ENCODE assay signal across 13 mouse cellular contexts in genomic region chr13:15556646-15557098, GRCm38 (mm10).
DNase-seq lines count a peak whose midpoint lies in the region; ATAC-seq and TF ChIP-seq lines count a peak whose summit lies in the region.
"Had no signal": no experiment of that assay in that cellular context is flagged by ENCODE, and none has a peak within 500 bp of the region (broad histone marks: within the 10 kb centered on the region; RNA-seq: fewer than 3 reads in every experiment).

No protein-coding gene starts in this region.

- no peak overlapping the region for H3K27ac ChIP-seq in intestine, postnatal 0 days (ENCODE audit: low read depth, low read length)
- no peak overlapping the region for H3K27ac ChIP-seq in intestine, embryonic 16.5 days (ENCODE audit: low read length)
- H3K27ac ChIP-seq in forebrain, embryonic 15.5 days (replicated peaks), result peak overlapping the region; percentile 58
- peak overlapping the region; percentile 7; the same call in 1 of the 2 replicates for H3K27ac ChIP-seq in midbrain, embryonic 11.5 days (ENCODE audit: low read depth, low read length)
- H3K27ac ChIP-seq: macrophage had no signal

- DNase-seq in R1 (ENCODE audit: low read depth, low spot score), result peak; percentile 7
- no peak for DNase-seq in midbrain, embryonic 11.5 days (ENCODE audit: low spot score, missing footprints)
- no peak for DNase-seq in ovary, postnatal 14 days (ENCODE audit: low spot score)
- no peak for DNase-seq in urinary bladder, postnatal 25 days (ENCODE audit: low spot score)
- no peak for DNase-seq in cerebellum, adult 11-12 months
- DNase-seq: cerebellum, adult 9-11 months; thymus, postnatal 36 days had no signal

- 51% methylated on average over 2 of the region's 2 CpGs for WGBS in intestine, postnatal 0 days
- 56% methylated on average over 2 of the region's 2 CpGs for WGBS in intestine, embryonic 16.5 days
- WGBS in forebrain, embryonic 15.5 days, result 2% methylated on average over 2 of the region's 2 CpGs
- WGBS in midbrain, embryonic 11.5 days, result 8% methylated on average over 2 of the region's 2 CpGs

- ATAC-seq in intestine, postnatal 0 days, result no peak
- no peak for ATAC-seq in intestine, embryonic 16.5 days
- ATAC-seq in forebrain, embryonic 15.5 days (replicated peaks), result peak; percentile 85
- ATAC-seq in midbrain, embryonic 11.5 days (ENCODE audit: low FRiP score), result peak; percentile 85
- ATAC-seq: inflammation-experienced regulatory T-cells, adult 6 months had no signal

- no peaks in the 10 kb centered on the region for H3K36me3 ChIP-seq in intestine, postnatal 0 days (ENCODE audit: control insufficient read depth, insufficient read depth)
- no peaks in the 10 kb centered on the region for H3K36me3 ChIP-seq in intestine, embryonic 16.5 days (ENCODE audit: control insufficient read depth, insufficient read depth, low read length)
- no peaks in the 10 kb centered on the region for H3K36me3 ChIP-seq in forebrain, embryonic 15.5 days
- H3K36me3 ChIP-seq in midbrain, embryonic 11.5 days (ENCODE audit: control insufficient read depth, insufficient read depth, low read length), result no peaks in the 10 kb centered on the region

- TF ChIP-seq CTCF in intestine, postnatal 0 days (IDR thresholded peaks at IDR 0.05; ENCODE audit: low read depth), result peak; percentile 49

- no peak overlapping the region for H3K9ac ChIP-seq in intestine, postnatal 0 days (ENCODE audit: low read depth, low read length)
- H3K9ac ChIP-seq in intestine, embryonic 16.5 days (ENCODE audit: low read depth, low read length), result no peak overlapping the region
- H3K9ac ChIP-seq in forebrain, embryonic 15.5 days (replicated peaks), result no peak overlapping the region
- no peak overlapping the region for H3K9ac ChIP-seq in midbrain, embryonic 11.5 days (ENCODE audit: low read length)

- H3K9me3 ChIP-seq in intestine, postnatal 0 days (ENCODE audit: control insufficient read depth), result no peaks in the 10 kb centered on the region
- no peaks in the 10 kb centered on the region for H3K9me3 ChIP-seq in intestine, embryonic 16.5 days (ENCODE audit: control insufficient read depth, low read length)
- H3K9me3 ChIP-seq in forebrain, embryonic 15.5 days, result no peaks in the 10 kb centered on the region
- H3K9me3 ChIP-seq in midbrain, embryonic 11.5 days (ENCODE audit: control insufficient read depth, low read length), result no peaks in the 10 kb centered on the region

- no peak overlapping the region for H3K4me3 ChIP-seq in intestine, postnatal 0 days (ENCODE audit: low read depth, low read length)
- no peak overlapping the region for H3K4me3 ChIP-seq in intestine, embryonic 16.5 days (ENCODE audit: low read length)
- no peak overlapping the region for H3K4me3 ChIP-seq in forebrain, embryonic 15.5 days
- no peak overlapping the region for H3K4me3 ChIP-seq in midbrain, embryonic 11.5 days (ENCODE audit: low read depth, low read length)

- H3K4me1 ChIP-seq in intestine, postnatal 0 days (replicated peaks; ENCODE audit: control insufficient read depth, insufficient read depth, low read length), result no peaks in the 10 kb centered on the region
- no peaks in the 10 kb centered on the region for H3K4me1 ChIP-seq in intestine, embryonic 16.5 days (ENCODE audit: control insufficient read depth, insufficient read depth, low read length)
- H3K4me1 ChIP-seq in forebrain, embryonic 15.5 days, result peaks cover 38% of the 10 kb centered on the region
- H3K4me1 ChIP-seq in midbrain, embryonic 11.5 days (ENCODE audit: control insufficient read depth, insufficient read depth, low read length), result peaks cover 17% of the 10 kb centered on the region

- no peaks in the 10 kb centered on the region for H3K27me3 ChIP-seq in intestine, postnatal 0 days (replicated peaks; ENCODE audit: control insufficient read depth, insufficient read depth, low read length)
- no peaks in the 10 kb centered on the region for H3K27me3 ChIP-seq in intestine, embryonic 16.5 days (replicated peaks; ENCODE audit: control insufficient read depth, insufficient read depth, low read length)
- no peaks in the 10 kb centered on the region for H3K27me3 ChIP-seq in forebrain, embryonic 15.5 days
- H3K27me3 ChIP-seq in midbrain, embryonic 11.5 days (ENCODE audit: control insufficient read depth, insufficient read depth, low read length), result no peaks in the 10 kb centered on the region
- H3K27me3 ChIP-seq: CH12.LX had no signal

- no peak overlapping the region for H3K4me2 ChIP-seq in intestine, postnatal 0 days (replicated peaks; ENCODE audit: low read depth)
- no peak overlapping the region for H3K4me2 ChIP-seq in intestine, embryonic 16.5 days (ENCODE audit: low read depth, low read length)
- H3K4me2 ChIP-seq in forebrain, embryonic 15.5 days (replicated peaks), result no peak overlapping the region
- no peak overlapping the region for H3K4me2 ChIP-seq in midbrain, embryonic 11.5 days

Comparison
In these comparisons a context has a peak if more than half of its experiments do, and no peak if none do; other contexts are left out.
1. ATAC-seq: peak in forebrain, embryonic 15.5 days (single experiment) and midbrain, embryonic 11.5 days (single experiment); none in intestine, postnatal 0 days (single experiment) and intestine, embryonic 16.5 days (single experiment).
2. H3K27ac ChIP-seq: peak in forebrain, embryonic 15.5 days (single experiment) and midbrain, embryonic 11.5 days (single experiment); none in intestine, postnatal 0 days (single experiment) and intestine, embryonic 16.5 days (single experiment).